Mouse (Mus musculus) stomach, embryonic 15.5 days (tissue): ENCODE data around the gene Armc8. TPM values are rescaled to one million over a fixed set of nuclear protein-coding genes. Genes with fewer than 3 reads are reported as not detected.

Experiments used
- ATAC-seq: fragments of 200-750 bp; cut with Nextera tagmentation; 2 replicates; pipeline ENCODE4 v1.8.0; 2017; ENCODE audit warnings: low read depth, moderate number of reproducible peaks, moderate TSS enrichment; ENCODE audit not compliant: insufficient read depth, low FRiP score
- H3K27ac ChIP-seq: fragments of 300-500 bp; sonication (generic); 2 replicates; pipeline ENCODE4 v1.5.1; 2015; ENCODE audit warnings: mild to moderate bottlenecking, inconsistent platforms
- H3K27me3 ChIP-seq: fragments of 300-500 bp; sonication (generic); replicated peaks from 2 replicates; pipeline ENCODE4 v1.6.1; 2015; ENCODE audit warnings: inconsistent platforms
- H3K36me3 ChIP-seq: fragments of 300-500 bp; sonication (generic); 2 replicates; pipeline ENCODE4 v1.6.1; 2015; ENCODE audit warnings: inconsistent platforms
- H3K4me1 ChIP-seq: fragments of 300-500 bp; sonication (generic); 2 replicates; pipeline ENCODE4 v1.6.1; 2015; ENCODE audit warnings: inconsistent platforms
- H3K4me2 ChIP-seq: fragments of 300-500 bp; sonication (generic); 2 replicates; pipeline ENCODE4 v1.6.1; 2015; ENCODE audit warnings: mild to moderate bottlenecking, inconsistent platforms
- H3K4me3 ChIP-seq: fragments of 300-500 bp; sonication (generic); replicated peaks from 2 replicates; pipeline ENCODE4 v1.5.1; 2015; ENCODE audit warnings: inconsistent platforms
- H3K9ac ChIP-seq: fragments of 300-500 bp; sonication (generic); 2 replicates; pipeline ENCODE4 v1.6.1; 2015; ENCODE audit warnings: inconsistent platforms
- H3K9me3 ChIP-seq: fragments of 300-500 bp; sonication (generic); 2 replicates; pipeline ENCODE4 v1.6.1; 2016; ENCODE audit warnings: inconsistent platforms
- WGBS: fragments of 180-500 bp; shearing (Covaris S2); methylation state at CpG from one replicate; pipeline ENCODE4 v1.1.7; 2015; 5-methylcytosine and 5-hydroxymethylcytosine counted together
- polyA plus RNA-seq: library from polyadenylated mRNA; unstranded; fragments of >200 nt; fragmentation: Nextera tagmentation; extraction: Ambion mirVana; gene quantifications from 2 replicates; pipeline ENCODE4 v1.2.1, GENCODE M21; 2015

Armc8 gene
- polyA plus RNA-seq, 1 experiment from 2014 or later = 23.9 TPM

DNA sequence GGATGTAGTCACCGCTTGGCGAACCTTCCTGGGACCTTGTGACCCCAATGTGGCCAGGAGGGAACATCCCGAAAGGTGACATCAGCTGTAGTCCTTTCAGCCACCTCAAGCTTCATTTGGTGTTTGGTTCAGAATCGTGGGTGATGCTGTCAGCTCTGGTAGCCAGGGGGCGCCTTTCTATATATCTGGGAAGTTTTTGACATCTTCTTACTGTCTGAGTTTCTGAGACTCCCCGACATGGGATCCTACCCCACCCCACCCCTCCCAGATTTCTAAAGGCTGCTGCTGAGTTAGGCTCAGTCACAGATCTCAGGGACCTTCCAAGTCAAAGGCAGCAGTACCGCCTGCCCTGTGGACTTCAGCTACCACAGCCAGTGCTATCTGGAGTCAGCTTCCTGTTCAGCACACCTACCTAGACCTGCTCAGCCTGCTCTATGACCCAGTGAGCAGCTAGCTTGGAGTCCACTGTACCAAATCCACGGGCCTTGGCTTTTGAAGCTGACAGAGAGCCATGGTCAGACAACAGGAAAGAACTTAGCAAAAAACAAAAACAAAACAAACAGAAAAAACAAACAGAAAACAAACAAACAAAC lies 98.9 kb downstream of the Armc8 start:
- Histone ChIP-seq H3K27me3 (no peaks in the 10 kb centered on the region), H3K36me3 (no peaks in the 10 kb centered on the region), H3K4me1 (no peaks in the 10 kb centered on the region), H3K9me3 (no peaks in the 10 kb centered on the region), H3K27ac (no peak overlapping the region), H3K4me2 (no peak overlapping the region), H3K4me3 (no peak overlapping the region), H3K9ac (no peak overlapping the region)
- no peak; the same call in 1 of the 2 replicates for ATAC-seq
- WGBS = 60% methylated on average over 8 of the region's 8 CpGs

GRCm38 (mm10) chr9:99468572-99468971 lies 100.1 kb downstream of the Armc8 start:
- WGBS = 70% methylated on average over 9 of the region's 9 CpGs
- no peaks in the 10 kb centered on the region for H3K4me1 ChIP-seq
- no peak overlapping the region for H3K27ac ChIP-seq
- no peaks in the 10 kb centered on the region for H3K27me3 ChIP-seq
- no peak overlapping the region for H3K4me3 ChIP-seq
- H3K9me3 ChIP-seq = no peaks in the 10 kb centered on the region
- ATAC-seq = no peak
- H3K4me2 ChIP-seq = no peak overlapping the region
- no peak overlapping the region for H3K9ac ChIP-seq
- H3K36me3 ChIP-seq = no peaks in the 10 kb centered on the region

- H3K9me3 ChIP-seq = no peaks in the 10 kb centered on the region
- ATAC-seq = no peak
- WGBS = 80% methylated on average over 6 of the region's 6 CpGs
Observed at GRCm38 (mm10) chr9:99464876-99465275, 103.8 kb downstream of the Armc8 start.

GRCm38 (mm10) chr9:99459730-99460129 lies 109.0 kb downstream of the Armc8 start:
- no peak overlapping the region for H3K4me3 ChIP-seq
- no peak overlapping the region for H3K27ac ChIP-seq
- no peak overlapping the region for H3K9ac ChIP-seq
- H3K9me3 ChIP-seq = no peaks in the 10 kb centered on the region
- H3K27me3 ChIP-seq = no peaks in the 10 kb centered on the region
- no peaks in the 10 kb centered on the region for H3K36me3 ChIP-seq
- ATAC-seq = no peak
- WGBS = 74% methylated on average over 4 of the region's 4 CpGs
- no peak overlapping the region for H3K4me2 ChIP-seq
- no peaks in the 10 kb centered on the region for H3K4me1 ChIP-seq

More at GRCm38 (mm10) chr9:99464876-99465275, 103.8 kb downstream of the Armc8 start:
- no peaks in the 10 kb centered on the region for H3K4me1 ChIP-seq
- H3K9ac ChIP-seq = no peak overlapping the region
- no peak overlapping the region for H3K27ac ChIP-seq
- no peak overlapping the region for H3K4me3 ChIP-seq
- no peaks in the 10 kb centered on the region for H3K27me3 ChIP-seq
- H3K36me3 ChIP-seq = no peaks in the 10 kb centered on the region
- no peak overlapping the region for H3K4me2 ChIP-seq

DNA sequence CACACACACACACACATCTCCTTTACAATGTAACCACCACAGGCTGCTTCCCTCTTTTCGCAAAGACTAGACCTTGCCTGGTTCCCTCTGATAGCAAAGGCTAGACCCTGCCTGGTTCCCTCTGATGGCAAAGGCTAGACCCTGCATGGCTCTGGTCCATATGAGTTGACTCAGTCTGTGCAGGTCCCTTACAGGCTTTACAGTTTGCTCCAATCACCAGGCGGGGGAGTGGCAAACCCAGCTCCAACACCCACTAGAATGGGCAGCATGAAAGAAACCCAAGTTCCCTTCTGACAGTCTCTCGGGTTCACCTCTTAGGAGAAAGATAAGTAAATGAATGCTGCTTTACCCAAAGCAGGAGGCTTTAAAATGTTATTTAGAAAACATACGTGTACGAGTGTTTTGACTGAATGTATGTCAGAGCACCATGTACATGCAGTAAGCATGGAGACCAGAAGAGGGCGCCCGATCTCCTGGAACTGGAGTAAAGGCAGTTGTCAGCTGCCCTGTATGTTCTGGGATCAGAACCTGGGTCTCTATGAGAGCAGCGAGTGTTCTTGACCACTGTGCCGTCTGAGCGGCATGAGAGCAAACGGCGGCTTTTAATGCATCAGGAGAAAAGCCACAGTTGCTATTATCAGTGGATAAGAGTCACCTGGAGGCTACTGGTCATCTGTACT lies 110.0 kb downstream of the Armc8 start:
- ATAC-seq = no peak
- H3K4me3 ChIP-seq = no peak overlapping the region
- H3K9ac ChIP-seq = no peak overlapping the region
- 38% methylated on average over 12 of the region's 12 CpGs for WGBS
- no peaks in the 10 kb centered on the region for H3K27me3 ChIP-seq
- no peak overlapping the region for H3K27ac ChIP-seq
- no peak overlapping the region for H3K4me2 ChIP-seq
- H3K4me1 ChIP-seq = no peaks in the 10 kb centered on the region
- no peaks in the 10 kb centered on the region for H3K36me3 ChIP-seq
- H3K9me3 ChIP-seq = no peaks in the 10 kb centered on the region

- Histone ChIP-seq H3K4me3 (no peak overlapping the region), H3K36me3 (no peaks in the 10 kb centered on the region), H3K27ac (no peak overlapping the region), H3K9ac (no peak overlapping the region), H3K27me3 (0 out of 2 replicates have a peak, but pooled peaks cover 4% of the 10 kb centered on the region), H3K4me2 (no peak overlapping the region), H3K4me1 (peaks cover 5% of the 10 kb centered on the region; the same call in 1 of the 2 replicates), H3K9me3 (no peaks in the 10 kb centered on the region)
- WGBS = 81% methylated on average over 4 of the region's 4 CpGs
- ATAC-seq = no peak
Observed at GRCm38 (mm10) chr9:99454211-99454610, 114.5 kb downstream of the Armc8 start.

DNA sequence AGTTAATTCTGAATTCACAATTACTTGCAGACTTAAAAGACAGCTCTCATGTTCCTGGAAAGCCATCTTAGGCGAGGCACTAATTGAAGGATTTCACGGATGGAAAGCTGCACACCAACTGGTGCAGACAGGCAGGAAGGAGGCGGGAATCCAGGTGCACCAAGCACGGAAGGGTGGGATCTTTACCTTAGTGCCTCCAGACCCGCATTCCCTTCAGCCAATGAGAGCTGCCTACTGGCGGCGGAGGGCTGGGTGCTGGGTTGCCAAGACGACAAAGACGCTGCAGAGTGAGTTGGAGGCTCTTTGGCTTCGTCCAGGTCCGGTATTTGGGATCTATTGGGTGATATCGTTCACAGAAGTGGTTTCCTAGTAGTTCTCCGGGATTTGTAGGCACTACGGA lies 117.5 kb downstream of the Armc8 start, which contains the start of gene Nme9:
Nme9 (plus strand) TSS at position 315 of the 400 bp plus-strand sequence.
- Histone ChIP-seq H3K36me3 (no peaks in the 10 kb centered on the region), H3K4me3 (no peak within 1 kb of the TSS), H3K9ac (no peak within 1 kb of the TSS), H3K27ac (no peak within 1 kb of the TSS), H3K4me1 (peaks cover 5% of the 10 kb centered on the region; the same call in 1 of the 2 replicates), H3K9me3 (no peaks in the 10 kb centered on the region), H3K4me2 (peak within 1 kb of the TSS; percentile 32; the same call in 1 of the 2 replicates), H3K27me3 (0 out of 2 replicates have a peak, but pooled peaks cover 4% of the 10 kb centered on the region)
- WGBS = 7% methylated on average over 14 of the region's 14 CpGs
- peak; percentile 68 for ATAC-seq

- 41% methylated on average over 9 of the region's 9 CpGs for WGBS
Observed at GRCm38 (mm10) chr9:99449886-99450647, 118.6 kb downstream of the Armc8 start.

GRCm38 (mm10) chr9:99447323-99447722 lies 121.4 kb downstream of the Armc8 start:
- Histone ChIP-seq H3K9me3 (no peaks in the 10 kb centered on the region), H3K36me3 (no peaks in the 10 kb centered on the region), H3K4me3 (no peak overlapping the region), H3K27me3 (0 out of 2 replicates have a peak, but pooled peaks cover 4% of the 10 kb centered on the region), H3K4me2 (no peak overlapping the region), H3K27ac (no peak overlapping the region), H3K4me1 (peaks cover 5% of the 10 kb centered on the region; the same call in 1 of the 2 replicates), H3K9ac (no peak overlapping the region)
- WGBS = 52% methylated on average over 3 of the region's 3 CpGs
- no peak for ATAC-seq

More at GRCm38 (mm10) chr9:99449886-99450647, 118.6 kb downstream of the Armc8 start:
- no peaks in the 10 kb centered on the region for H3K36me3 ChIP-seq
- no peak overlapping the region for H3K4me2 ChIP-seq
- no peak overlapping the region for H3K27ac ChIP-seq
- 0 out of 2 replicates have a peak, but pooled peaks cover 4% of the 10 kb centered on the region for H3K27me3 ChIP-seq
- no peak for ATAC-seq
- peaks cover 5% of the 10 kb centered on the region; the same call in 1 of the 2 replicates for H3K4me1 ChIP-seq
- H3K4me3 ChIP-seq = no peak overlapping the region
- H3K9me3 ChIP-seq = no peaks in the 10 kb centered on the region
- H3K9ac ChIP-seq = no peak overlapping the region

GRCm38 (mm10) chr9:99446259-99446658 lies 122.4 kb downstream of the Armc8 start:
- Histone ChIP-seq H3K36me3 (no peaks in the 10 kb centered on the region), H3K27ac (no peak overlapping the region), H3K4me2 (no peak overlapping the region), H3K27me3 (no peaks in the 10 kb centered on the region), H3K4me3 (no peak overlapping the region), H3K9me3 (no peaks in the 10 kb centered on the region), H3K9ac (no peak overlapping the region), H3K4me1 (peaks cover 3% of the 10 kb centered on the region; the same call in 1 of the 2 replicates)
- ATAC-seq = no peak

DNA sequence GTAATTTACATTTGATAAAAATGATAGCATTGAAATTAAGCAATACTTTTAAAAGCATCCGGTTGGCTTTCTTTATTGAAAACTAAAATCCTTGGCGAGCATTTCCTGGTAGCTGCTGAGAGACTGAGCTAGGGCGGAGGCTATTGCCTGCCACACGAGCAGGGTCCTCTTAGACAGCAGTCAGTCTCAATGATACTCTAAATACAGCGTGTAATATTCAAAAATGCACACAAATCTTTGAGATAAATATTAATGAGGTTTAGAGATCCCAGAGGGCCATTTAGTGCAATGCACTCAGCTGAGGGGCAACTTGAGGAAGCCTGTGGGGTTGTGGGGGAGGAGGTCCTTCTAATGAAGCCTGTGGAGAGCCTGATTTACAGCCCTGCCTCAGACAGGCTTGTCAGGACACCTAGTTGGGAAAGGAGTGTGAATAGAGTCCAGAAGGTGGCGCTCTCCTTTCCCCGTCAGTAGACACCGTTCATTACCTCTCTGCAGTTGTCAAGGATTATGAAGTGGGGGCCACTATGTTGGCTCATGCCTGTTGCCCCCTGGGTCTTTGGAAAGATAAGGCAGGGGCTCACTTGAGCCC lies 124.0 kb downstream of the Armc8 start:
- ATAC-seq = no peak
- Histone ChIP-seq H3K9me3 (no peaks in the 10 kb centered on the region), H3K4me2 (no peak overlapping the region), H3K27ac (no peak overlapping the region), H3K4me3 (no peak overlapping the region), H3K9ac (no peak overlapping the region), H3K27me3 (no peaks in the 10 kb centered on the region), H3K36me3 (no peaks in the 10 kb centered on the region), H3K4me1 (no peaks in the 10 kb centered on the region)
- 36% methylated on average over 8 of the region's 8 CpGs for WGBS
